Mouse (Mus musculus) layer of hippocampus, adult 9-11 months (tissue): Measurements from ENCODE around the gene Tha1.
A peak's percentile ranks its signal among the peaks of the same experiment; 100 is the strongest.

Experiments
- DNase-seq: peaks from one replicate; pipeline ENCODE4 v3.0.0; 2022

Tha1 gene

GRCm38 (mm10) chr11:117880336-117880976, 7.2 kb upstream of the Tha1 start:
- no peak for DNase-seq

- no peak for DNase-seq
These were observed 6.4 kb upstream of the Tha1 start for GRCm38 (mm10) chr11:117879676-117880075.

- DNase-seq: peak; percentile 53
These were observed 5.6 kb upstream of the Tha1 start for GRCm38 (mm10) chr11:117878892-117879291.

GRCm38 (mm10) chr11:117877917-117878745, 4.8 kb upstream of the Tha1 start:
- DNase-seq: peak; percentile 74

- no peak for DNase-seq
These were observed 2.4 kb upstream of the Tha1 start for GRCm38 (mm10) chr11:117875681-117876080.

- DNase-seq: no peak
These were observed 1.1 kb upstream of the Tha1 start for GRCm38 (mm10) chr11:117874419-117874818.

GRCm38 (mm10) chr11:117871911-117872584, 1.2 kb downstream of the Tha1 start:
- no peak for DNase-seq

GRCm38 (mm10) chr11:117871376-117871775, 1.9 kb downstream of the Tha1 start:
- no peak for DNase-seq

GRCm38 (mm10) chr11:117870688-117871365, 2.5 kb downstream of the Tha1 start:
- peak; percentile 76 for DNase-seq

- DNase-seq: no peak
These were observed 7.3 kb downstream of the Tha1 start for GRCm38 (mm10) chr11:117865988-117866387.

GRCm38 (mm10) chr11:117864805-117865204, 8.5 kb downstream of the Tha1 start:
- no peak for DNase-seq

- no peak for DNase-seq
These were observed 10.0 kb downstream of the Tha1 start for GRCm38 (mm10) chr11:117863174-117863856.

- DNase-seq: no peak
These were observed 12.7 kb downstream of the Tha1 start, which contains the start of gene Tmem235 for GRCm38 (mm10) chr11:117860601-117861000. Gene Tmem235 (plus strand): TSS chr11:117860752.

GRCm38 (mm10) chr11:117858392-117858791, 14.9 kb downstream of the Tha1 start:
- DNase-seq: no peak

- no peak for DNase-seq
These were observed 15.8 kb downstream of the Tha1 start for GRCm38 (mm10) chr11:117857462-117857861.

- DNase-seq: no peak
These were observed 17.3 kb downstream of the Tha1 start for GRCm38 (mm10) chr11:117855975-117856374.

- no peak for DNase-seq
These were observed 17.9 kb downstream of the Tha1 start for GRCm38 (mm10) chr11:117855360-117855759.

- no peak for DNase-seq
These were observed 19.0 kb downstream of the Tha1 start for GRCm38 (mm10) chr11:117854241-117854640.

GRCm38 (mm10) chr11:117852875-117853274, 20.4 kb downstream of the Tha1 start:
- no peak for DNase-seq

GRCm38 (mm10) chr11:117848985-117849671, 24.2 kb downstream of the Tha1 start, which contains the start of gene Birc5:
Gene Birc5 (plus strand): TSS chr11:117849251.
- peak; percentile 96 for DNase-seq

GRCm38 (mm10) chr11:117848271-117848984, 24.9 kb downstream of the Tha1 start:
- no peak for DNase-seq
